Mouse (Mus musculus): ENCODE measurements around the gene Hjurp.

DNA sequence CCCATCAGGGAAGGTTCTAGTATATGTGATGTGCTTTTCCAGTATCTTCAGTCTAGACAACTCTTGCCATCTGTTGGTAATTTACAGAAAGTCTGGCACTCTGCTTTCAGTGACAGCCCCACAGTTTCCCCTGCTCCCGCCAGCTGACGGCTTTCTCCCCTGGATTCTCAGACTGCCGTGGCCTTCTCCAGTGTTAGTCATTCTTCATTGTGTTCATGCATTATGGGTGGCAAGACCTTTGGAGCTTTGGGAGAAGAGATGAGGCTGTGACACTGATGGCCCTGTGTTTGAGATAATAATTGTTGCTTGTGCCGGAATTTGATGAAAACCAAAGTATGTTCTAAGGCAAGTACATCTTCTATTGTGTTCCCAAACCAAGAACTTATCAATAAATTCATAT is 58.8 kb downstream of the Hjurp start:
- TF ChIP-seq RAD21 (IDR thresholded peaks at IDR 0.05; ENCODE audit: low read depth, low read length) (no peak), ZC3H11A (IDR thresholded peaks at IDR 0.05; ENCODE audit: low read depth, low read length) (no peak), TCF12 (IDR thresholded peaks at IDR 0.05; ENCODE audit: low read depth, low read length) (no peak), USF1 (IDR thresholded peaks at IDR 0.05; ENCODE audit: low read depth, low read length) (no peak), CTCF (conservative IDR thresholded peaks at IDR 0.05 in 1 of 2, IDR thresholded peaks at IDR 0.05 in 1 of 2; ENCODE audit: low read depth in 2 of 2, low read length in 2 of 2) (no peak), UBTF (IDR thresholded peaks at IDR 0.05; ENCODE audit: low read depth, low read length) (no peak)
